Mouse (Mus musculus) T-helper 17 cell (primary cell): Measurements from ENCODE around the gene Gm26602.

Experiments used
- in situ Hi-C, 2 experiments: fragments of 300-600 bp; cut with MboI, MseI; formaldehyde crosslinking; loops; 1 replicate in 1 of 2; 2 replicates in 1 of 2; pipeline ENCODE4 v1.15.1; 2025; ENCODE audit warnings: high pct_unique_total_duplicates in 2 of 2

Gm26602 gene

DNA sequence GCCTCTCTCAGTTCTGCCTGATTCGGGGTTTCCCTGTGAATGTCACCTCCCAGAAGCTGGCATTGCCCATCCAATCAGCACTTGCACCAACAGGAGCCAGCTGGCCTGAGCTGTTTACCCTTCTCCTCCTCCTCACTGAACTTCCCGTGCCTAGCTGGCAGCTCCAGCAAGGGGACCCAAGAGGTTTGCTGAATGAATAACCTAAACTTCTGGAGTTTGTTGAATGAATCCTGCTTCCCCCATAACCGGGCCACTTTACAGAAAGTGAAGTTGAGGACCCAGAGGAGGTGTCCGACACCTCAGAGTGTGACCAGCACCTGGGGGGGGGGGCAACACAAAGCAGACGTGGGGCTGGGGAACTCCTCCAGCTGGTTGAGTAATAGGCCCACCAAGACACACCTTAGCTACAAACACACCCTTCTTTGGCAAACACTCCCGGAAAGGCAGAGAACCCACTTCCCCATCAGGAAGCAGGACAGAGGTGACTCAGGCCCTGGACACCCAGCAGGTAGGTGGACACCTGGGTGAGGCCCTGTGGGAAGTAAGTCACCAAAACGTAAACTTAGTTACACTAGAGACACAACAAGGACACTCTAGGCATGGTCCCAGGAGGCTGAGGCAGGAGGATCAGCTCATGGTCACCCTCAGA is 4.4 kb downstream of the Gm26602 start:
- in situ Hi-C loops: no loop called here

DNA sequence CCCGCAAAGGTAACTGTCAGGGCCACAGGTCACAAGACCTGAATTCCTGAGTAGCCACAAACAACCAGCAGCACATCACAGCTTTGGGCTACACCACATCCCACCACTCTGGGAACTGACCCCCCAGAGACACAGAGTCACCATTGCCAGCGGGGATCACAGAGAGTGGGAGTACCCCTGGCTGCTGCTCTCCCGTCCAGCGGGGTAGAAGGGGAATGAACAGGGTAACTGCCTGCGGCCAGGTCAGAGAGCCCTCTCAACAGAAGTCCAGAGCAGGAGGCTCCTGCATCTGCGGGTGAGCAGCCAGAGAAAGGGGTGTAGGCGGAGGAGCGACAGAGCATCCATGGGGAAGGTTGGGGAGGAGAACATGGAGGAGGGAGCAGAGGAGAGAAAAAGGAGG is 5.4 kb downstream of the Gm26602 start:
- in situ Hi-C loops: no loop called here

DNA sequence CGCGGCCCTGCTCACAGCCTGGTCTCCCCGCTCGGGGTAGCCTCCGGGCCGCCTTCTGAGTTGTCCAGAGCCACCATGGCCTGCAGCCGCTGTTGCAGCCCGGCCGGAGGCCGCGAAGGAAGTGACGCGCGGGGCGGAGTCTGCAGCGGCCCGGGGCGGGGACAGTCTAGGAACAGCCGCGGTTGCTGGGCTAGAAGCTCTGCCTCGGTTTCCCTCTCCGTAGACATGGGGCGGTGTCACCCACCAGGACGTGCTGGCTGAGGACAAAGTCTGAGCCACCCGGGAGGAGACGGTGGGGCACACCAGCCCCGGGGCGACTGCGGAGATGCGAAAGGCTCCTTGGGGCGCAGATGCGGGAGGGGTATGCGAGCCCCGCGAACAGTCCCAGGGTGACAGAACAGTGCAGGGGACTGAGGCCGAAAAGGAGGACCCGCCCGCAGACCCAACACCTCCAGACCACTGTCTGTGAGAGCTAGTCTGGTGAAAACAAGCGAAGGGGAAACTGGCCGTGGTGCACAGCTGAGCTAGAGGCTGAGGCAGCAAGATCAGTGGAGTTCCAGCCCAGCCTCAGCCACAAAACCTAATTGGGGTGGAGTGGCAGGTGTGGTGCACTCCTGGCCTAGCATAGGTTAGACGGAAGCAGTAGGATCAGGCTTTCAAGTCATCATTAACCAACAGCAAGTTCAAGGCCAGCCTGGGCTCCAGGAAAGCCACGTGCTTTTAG is 6.3 kb downstream of the Gm26602 start, which contains the start of gene Kiss1r:
Gene Kiss1r, plus strand, starts transcription at position 164 of the 724 bp plus-strand sequence.
- in situ Hi-C loops: no loop called here

DNA sequence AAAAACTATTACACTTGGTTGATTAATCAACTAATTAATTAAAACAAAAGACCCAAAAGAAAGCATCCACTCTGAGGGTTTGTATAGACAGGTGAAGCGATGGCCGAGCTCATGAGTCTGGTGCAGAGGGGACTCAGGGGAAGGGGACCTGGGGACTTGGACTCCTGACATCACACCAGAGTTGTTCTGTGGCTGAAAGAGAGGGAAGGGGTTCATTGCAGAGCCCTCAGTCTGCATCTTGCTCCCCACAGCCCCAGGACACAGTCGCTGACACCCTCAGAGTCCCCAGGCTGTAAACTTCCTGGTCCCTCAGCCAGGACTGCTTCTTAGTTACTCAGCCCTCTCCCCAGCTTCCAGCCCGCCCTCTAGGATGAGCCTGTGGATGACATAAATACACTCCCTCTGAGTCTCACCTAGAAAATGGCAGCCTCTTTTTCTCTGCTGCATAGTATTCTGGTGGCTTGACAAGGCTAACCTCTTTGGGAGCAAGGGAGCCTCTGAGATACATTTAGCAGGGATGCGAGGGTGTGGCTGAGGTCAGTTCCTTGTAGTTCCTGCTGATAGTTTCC is 7.0 kb downstream of the Gm26602 start:
- in situ Hi-C loops: no loop called here

GRCm38 (mm10) chr10:79918231-79919078 is 7.8 kb downstream of the Gm26602 start:
- in situ Hi-C loops: no loop called here

GRCm38 (mm10) chr10:79919251-79919849 is 8.7 kb downstream of the Gm26602 start:
- in situ Hi-C loops: no loop called here

GRCm38 (mm10) chr10:79920056-79920890 is 9.6 kb downstream of the Gm26602 start:
- in situ Hi-C loops: loop anchor here (5.0 to 10.0 kb wide), 2 partner anchors 38 to 85 kb away; no protein-coding TSS in a partner anchor

DNA sequence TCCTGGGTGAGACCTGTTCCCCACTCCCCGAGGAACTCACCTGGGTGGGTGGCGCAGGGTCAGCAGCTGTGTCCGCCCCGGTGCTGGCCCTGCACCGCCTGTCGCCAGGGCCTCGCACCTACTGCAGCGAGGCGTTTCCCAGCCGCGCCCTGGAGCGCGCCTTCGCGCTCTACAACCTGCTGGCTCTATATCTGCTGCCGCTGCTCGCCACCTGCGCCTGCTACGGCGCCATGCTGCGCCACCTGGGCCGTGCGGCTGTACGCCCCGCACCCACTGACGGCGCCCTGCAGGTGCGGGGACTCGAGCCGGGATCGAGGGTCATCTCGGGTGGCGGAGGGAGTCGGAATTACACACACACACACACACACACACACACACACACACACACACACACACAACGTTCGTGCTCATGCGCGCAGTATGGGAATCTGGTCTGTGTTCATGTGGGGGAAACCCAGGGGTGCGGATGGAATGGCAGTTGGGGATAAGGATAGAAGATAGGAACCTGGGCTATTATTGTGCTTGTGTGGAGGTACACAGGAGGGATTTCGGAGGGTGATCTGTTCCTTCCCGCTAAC is 10.4 kb downstream of the Gm26602 start, which contains the start of gene R3hdm4:
Gene R3hdm4, minus strand, starts transcription at position 251 of the 578 bp plus-strand sequence.
- in situ Hi-C loops: loop anchor here (5.0 to 10.0 kb wide), 2 partner anchors 39 to 86 kb away; no protein-coding TSS in a partner anchor

GRCm38 (mm10) chr10:79921572-79921971 is 10.9 kb downstream of the Gm26602 start:
- in situ Hi-C loops: loop anchor here (5.0 to 10.0 kb wide), 2 partner anchors 39 to 87 kb away; no protein-coding TSS in a partner anchor

- in situ Hi-C loops: loop anchor here (5.0 to 10.0 kb wide), 2 partner anchors 43 to 90 kb away; no protein-coding TSS in a partner anchor
Measured at GRCm38 (mm10) chr10:79924998-79925784, 14.5 kb downstream of the Gm26602 start.

DNA sequence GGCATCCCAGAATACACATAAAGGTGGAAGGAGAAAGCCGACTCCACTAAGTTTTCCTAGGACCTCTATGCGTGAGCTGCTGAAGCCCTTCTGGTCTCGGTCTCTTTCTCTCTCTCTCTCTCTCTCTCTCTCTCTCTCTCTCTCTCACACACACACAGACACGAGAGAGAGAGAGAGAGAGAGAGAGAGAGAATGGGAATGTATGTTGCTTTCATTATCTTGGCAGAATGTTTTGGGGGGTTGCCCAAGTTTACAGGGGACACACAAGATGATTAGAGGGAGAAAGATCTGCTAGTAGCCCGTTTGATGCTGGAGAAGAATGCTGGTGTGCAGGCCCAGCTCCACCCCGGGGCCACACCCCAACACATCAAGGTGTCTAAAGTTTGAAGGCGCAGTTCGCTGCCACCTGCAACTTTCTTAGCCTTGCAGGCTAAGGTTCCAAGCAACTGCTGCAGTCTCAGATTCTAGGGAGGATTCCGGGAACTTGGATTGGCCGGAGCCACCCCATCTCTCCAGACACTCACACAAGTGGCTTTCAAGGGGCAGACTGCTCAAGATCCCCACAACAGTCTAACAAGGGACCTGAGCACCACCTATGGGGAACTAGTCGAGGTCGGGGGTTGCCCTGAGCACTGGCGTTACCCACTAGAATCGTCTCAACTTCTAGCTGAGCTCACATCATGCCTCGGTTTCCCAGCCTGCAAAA is 15.3 kb downstream of the Gm26602 start:
- in situ Hi-C loops: loop anchor here in 1 of 2 experiments (5.0 to 10.0 kb wide), 2 partner anchors 44 to 91 kb away; no protein-coding TSS in a partner anchor

DNA sequence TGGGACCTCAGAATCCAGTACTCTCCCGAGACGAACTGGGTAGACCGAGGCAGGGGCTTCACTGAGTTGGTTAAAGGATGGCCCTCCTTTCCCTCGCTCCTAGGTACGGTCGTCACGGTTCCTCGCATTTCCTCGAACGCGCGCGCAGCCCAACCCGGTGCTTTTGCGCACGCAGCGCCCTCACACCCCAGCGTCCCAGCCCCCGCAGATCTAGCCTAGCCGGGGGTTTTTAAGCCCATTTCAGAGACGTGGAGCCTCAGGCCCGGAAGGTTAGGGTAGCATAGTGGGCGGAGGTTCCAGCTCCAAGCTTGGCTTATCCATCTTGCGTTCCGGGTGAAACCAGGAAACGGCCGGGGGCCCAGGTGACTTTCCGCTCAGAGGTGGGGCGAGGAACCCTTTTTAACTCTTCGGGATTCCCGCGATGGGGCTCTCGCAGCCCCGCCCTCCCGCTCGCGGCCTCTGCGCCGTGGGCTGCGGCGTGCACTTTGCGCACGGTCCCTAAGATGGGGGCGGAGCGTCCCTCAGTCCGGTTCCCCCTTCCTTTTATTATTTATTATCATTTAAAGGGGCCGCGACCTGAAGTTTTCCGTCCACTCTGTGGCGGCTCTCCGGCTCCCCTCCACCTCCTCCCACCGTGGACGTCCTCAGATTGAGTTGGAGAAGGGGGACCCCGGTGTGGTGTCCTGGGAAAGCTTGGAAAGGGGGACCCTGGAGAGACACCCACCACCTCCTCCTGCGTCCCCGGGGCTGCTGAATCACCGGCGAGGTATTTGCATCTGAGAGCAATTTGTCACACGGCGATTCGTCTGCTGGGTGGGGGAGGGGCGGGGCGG is 16.1 kb downstream of the Gm26602 start, which contains the start of gene Arid3a:
Gene Arid3a, plus strand, starts transcription at position 553 of the 833 bp plus-strand sequence.
- in situ Hi-C loops: loop anchor here in 1 of 2 experiments (5.0 to 10.0 kb wide), 2 partner anchors 44 to 92 kb away; no protein-coding TSS in a partner anchor

DNA sequence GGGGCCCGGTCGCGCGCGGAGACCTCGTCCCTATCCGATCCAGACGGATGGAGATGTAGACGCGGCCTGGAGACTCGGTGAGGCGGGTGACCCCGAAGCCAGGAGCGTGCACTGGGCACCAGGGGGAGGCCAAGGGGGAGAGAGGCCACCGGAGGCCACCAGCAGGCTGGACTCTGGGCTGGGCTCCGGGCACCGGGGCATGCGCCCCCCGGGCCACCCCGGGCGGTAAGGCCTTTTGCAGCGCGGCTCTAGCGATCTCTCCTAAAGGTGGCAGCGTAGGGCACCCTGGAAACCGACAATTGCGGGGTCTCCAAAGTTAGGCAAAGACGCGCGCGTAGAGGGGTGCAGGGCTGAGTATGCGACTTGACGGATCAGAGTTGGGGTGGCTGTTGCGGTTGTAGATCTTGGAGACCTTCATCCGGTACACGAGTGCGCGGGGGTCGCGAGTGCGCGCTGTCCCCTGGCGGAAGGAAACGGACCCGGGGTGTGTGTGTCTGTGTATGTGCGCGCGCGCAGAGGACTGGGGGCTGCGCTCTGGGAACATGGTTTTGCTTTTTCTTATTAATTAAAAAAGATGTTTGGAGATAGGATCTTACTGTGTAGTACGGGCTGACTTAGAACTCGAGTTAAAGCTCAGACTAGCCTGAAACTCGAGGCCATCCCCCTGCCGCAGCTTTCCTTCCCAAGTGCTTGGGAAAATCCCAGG is 16.8 kb downstream of the Gm26602 start:
- in situ Hi-C loops: loop anchor here in 1 of 2 experiments (5.0 to 10.0 kb wide), 2 partner anchors 45 to 93 kb away; no protein-coding TSS in a partner anchor

DNA sequence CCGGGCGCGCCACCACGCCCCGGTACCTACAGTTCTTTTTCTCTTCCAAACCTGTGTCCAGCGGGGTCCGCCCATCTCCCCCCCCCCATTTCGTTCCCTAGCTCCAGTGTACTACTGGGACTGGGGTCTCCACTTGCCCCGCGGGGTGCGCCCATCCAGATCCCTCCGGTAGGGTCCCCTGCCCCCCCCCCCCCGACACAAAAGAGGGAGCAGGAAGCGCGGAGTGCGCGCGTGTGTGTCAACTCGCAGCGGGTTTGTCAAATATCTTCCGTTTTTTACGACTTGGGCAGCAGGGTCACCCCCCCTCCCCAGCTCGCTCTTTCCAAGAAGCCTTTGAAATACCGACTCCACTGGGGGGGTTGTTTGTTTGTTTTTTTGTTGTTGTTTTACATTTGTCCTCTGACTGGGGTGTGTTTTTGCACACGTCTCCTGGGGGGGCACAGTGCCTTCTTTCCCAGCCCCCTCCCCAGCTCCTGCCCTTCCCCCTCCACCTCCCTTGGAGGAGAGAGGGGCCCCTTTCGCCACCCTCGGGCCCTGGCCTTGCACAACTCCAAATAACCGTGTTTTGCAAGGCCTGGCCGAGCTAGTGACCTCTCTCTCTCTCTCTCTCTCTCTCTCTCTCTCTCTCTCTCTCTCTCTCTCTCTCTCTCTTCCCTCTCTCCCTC is 17.5 kb downstream of the Gm26602 start:
- in situ Hi-C loops: loop anchor here in 1 of 2 experiments (5.0 to 10.0 kb wide), 2 partner anchors 46 to 93 kb away; no protein-coding TSS in a partner anchor
